Mouse (Mus musculus): ENCODE results near the gene Det1. TPM values are rescaled to one million over a fixed set of nuclear protein-coding genes. Genes with fewer than 3 reads are reported as not detected.

Det1 gene
- polyA plus RNA-seq, 1 experiment from 2014 or later, result 23.5 TPM

DNA sequence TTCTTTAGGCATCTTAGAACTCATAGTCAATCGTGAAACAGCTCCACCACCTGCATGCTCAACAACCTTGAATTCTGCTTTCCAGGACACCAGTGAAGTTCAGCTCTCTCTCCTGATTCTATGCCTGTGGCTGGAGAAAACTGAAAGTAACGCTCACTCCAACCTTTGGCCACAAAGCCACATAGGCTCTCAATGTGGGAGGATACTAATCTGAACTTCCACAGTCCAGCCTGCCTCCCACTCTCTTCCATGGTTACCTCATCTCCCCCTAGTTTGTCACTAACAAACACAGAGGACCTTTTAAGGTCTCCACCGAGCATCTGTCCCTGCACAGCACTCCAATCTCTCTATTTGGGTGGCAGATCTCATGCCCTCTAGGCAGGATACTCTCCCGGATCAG, 11.4 kb downstream of the Det1 start:
- ATAC-seq (ENCODE audit: insufficient number of reproducible peaks, low FRiP score, low TSS enrichment, low read depth), result no peak
- WGBS, result 79% methylated on average over 4 of the region's 4 CpGs
- Histone ChIP-seq H3K27me3 (ENCODE audit: control insufficient read depth, insufficient read depth, low read length) (no peaks in the 10 kb centered on the region), H3K27ac (replicated peaks; ENCODE audit: low read depth, low read length) (no peak overlapping the region), H3K4me3 (ENCODE audit: low read depth, low read length) (no peak overlapping the region), H3K4me1 (ENCODE audit: control insufficient read depth, insufficient read depth, low read length) (no peaks in the 10 kb centered on the region), H3K36me3 (ENCODE audit: control insufficient read depth, insufficient read depth, low read length) (peaks cover 2% of the 10 kb centered on the region; the same call in 1 of the 2 replicates), H3K4me2 (ENCODE audit: low read depth, severe bottlenecking) (no peak overlapping the region), H3K9ac (ENCODE audit: low read length) (no peak overlapping the region), H3K9me3 (ENCODE audit: control insufficient read depth, low read length) (no peaks in the 10 kb centered on the region)
- no peak for DNase-seq (ENCODE audit: low spot score)

DNA sequence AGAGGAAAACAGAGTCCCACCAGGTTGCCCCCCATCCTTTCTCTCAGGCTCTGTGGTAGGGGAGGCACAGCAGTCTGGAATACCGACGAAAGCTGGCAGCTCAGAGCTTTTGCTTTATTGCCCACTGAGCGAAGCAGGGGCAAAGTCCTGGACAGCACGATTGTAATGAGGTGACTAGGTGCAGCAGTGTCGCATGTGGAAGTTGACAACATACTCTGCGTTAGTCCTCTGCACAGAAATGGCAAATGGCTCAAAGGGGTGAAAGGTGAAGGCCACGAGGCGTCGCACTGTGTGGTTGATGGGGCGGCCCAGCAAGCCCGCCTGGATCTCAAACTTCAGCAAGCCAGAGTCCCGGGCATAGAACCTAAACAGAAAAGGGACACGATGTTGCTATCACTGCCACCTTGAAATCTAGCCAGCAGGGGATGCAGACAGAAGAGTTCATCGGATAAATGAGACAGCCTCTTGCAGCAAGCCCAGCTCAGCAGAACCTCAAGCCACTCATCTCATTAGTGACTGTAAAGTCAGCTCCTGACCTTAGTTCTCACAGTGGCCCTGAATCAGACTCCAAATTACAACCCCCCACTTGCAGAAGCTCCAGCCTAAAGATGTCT, 19.2 kb downstream of the Det1 start:
- no peak overlapping the region for H3K9ac ChIP-seq (ENCODE audit: low read length)
- no peak overlapping the region for H3K27ac ChIP-seq (replicated peaks; ENCODE audit: low read depth, low read length)
- no peaks in the 10 kb centered on the region for H3K9me3 ChIP-seq (ENCODE audit: control insufficient read depth, low read length)
- DNase-seq (ENCODE audit: low spot score) (no peak), ATAC-seq (ENCODE audit: insufficient number of reproducible peaks, low FRiP score, low TSS enrichment, low read depth) (no peak)
- H3K4me2 ChIP-seq (ENCODE audit: low read depth, severe bottlenecking), result no peak overlapping the region
- H3K4me3 ChIP-seq (ENCODE audit: low read depth, low read length), result no peak overlapping the region
- H3K27me3 ChIP-seq (ENCODE audit: control insufficient read depth, insufficient read depth, low read length), result no peaks in the 10 kb centered on the region
- WGBS, result 67% methylated on average over 14 of the region's 14 CpGs
- H3K4me1 ChIP-seq (ENCODE audit: control insufficient read depth, insufficient read depth, low read length), result no peaks in the 10 kb centered on the region
- H3K36me3 ChIP-seq (ENCODE audit: control insufficient read depth, insufficient read depth, low read length), result peaks cover 3% of the 10 kb centered on the region; the same call in 1 of the 2 replicates

DNA sequence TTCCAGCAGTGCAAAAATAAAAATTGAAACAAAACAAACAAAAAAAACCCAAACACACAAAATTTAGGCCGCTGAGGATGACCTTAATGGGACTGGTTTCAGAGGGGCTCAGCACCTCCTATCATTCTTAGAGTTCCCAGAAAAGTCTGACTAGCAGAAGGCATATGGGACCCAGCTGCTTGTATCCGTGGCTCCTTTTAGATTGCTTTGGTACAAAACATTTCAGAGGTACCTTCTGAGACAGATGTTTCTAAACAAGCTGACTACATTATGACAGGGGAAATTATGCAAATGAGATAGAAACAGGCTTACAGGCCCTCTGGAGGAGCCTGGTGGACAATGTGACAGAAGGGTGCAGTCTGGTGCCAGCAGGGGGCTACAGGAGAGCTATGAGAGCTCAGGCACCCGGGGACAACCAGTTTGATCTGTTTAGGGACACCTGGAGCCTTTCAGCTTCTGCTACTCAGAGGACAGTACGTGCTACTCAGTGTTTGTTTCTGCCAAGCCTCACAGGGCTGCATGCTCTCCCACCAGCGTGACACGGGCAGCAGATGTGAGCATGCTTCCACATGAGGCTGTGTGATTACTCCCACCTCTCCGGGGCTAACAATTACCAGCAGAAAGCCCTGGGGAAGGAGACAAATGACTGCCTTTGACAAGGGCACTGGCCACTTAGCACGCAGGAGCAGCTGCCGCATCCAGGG, 20.2 kb downstream of the Det1 start:
- H3K27ac ChIP-seq (replicated peaks; ENCODE audit: low read depth, low read length), result no peak overlapping the region
- no peaks in the 10 kb centered on the region for H3K9me3 ChIP-seq (ENCODE audit: control insufficient read depth, low read length)
- H3K4me3 ChIP-seq (ENCODE audit: low read depth, low read length), result no peak overlapping the region
- no peaks in the 10 kb centered on the region for H3K27me3 ChIP-seq (ENCODE audit: control insufficient read depth, insufficient read depth, low read length)
- peaks cover 3% of the 10 kb centered on the region; the same call in 1 of the 2 replicates for H3K36me3 ChIP-seq (ENCODE audit: control insufficient read depth, insufficient read depth, low read length)
- ATAC-seq (ENCODE audit: insufficient number of reproducible peaks, low FRiP score, low TSS enrichment, low read depth) (no peak), DNase-seq (ENCODE audit: low spot score) (no peak)
- H3K4me2 ChIP-seq (ENCODE audit: low read depth, severe bottlenecking), result no peak overlapping the region
- 33% methylated on average over 9 of the region's 9 CpGs for WGBS
- no peak overlapping the region for H3K9ac ChIP-seq (ENCODE audit: low read length)
- H3K4me1 ChIP-seq (ENCODE audit: control insufficient read depth, insufficient read depth, low read length), result no peaks in the 10 kb centered on the region

GRCm38 (mm10) chr7:78818336-78818735, 28.7 kb downstream of the Det1 start:
- no peak for DNase-seq (ENCODE audit: low spot score)
- 82% methylated on average over 12 of the region's 12 CpGs for WGBS
- Histone ChIP-seq H3K4me1 (ENCODE audit: control insufficient read depth, insufficient read depth, low read length) (no peaks in the 10 kb centered on the region), H3K27me3 (ENCODE audit: control insufficient read depth, insufficient read depth, low read length) (no peaks in the 10 kb centered on the region), H3K9ac (ENCODE audit: low read length) (no peak overlapping the region), H3K36me3 (ENCODE audit: control insufficient read depth, insufficient read depth, low read length) (no peaks in the 10 kb centered on the region), H3K27ac (replicated peaks; ENCODE audit: low read depth, low read length) (no peak overlapping the region), H3K4me2 (ENCODE audit: low read depth, severe bottlenecking) (no peak overlapping the region), H3K4me3 (ENCODE audit: low read depth, low read length) (no peak overlapping the region), H3K9me3 (ENCODE audit: control insufficient read depth, low read length) (no peaks in the 10 kb centered on the region)
- no peak for ATAC-seq (ENCODE audit: insufficient number of reproducible peaks, low FRiP score, low TSS enrichment, low read depth)

GRCm38 (mm10) chr7:78814766-78815165, 32.3 kb downstream of the Det1 start:
- no peak overlapping the region for H3K9ac ChIP-seq (ENCODE audit: low read length)
- ATAC-seq (ENCODE audit: insufficient number of reproducible peaks, low FRiP score, low TSS enrichment, low read depth), result no peak
- no peaks in the 10 kb centered on the region for H3K9me3 ChIP-seq (ENCODE audit: control insufficient read depth, low read length)
- no peaks in the 10 kb centered on the region for H3K4me1 ChIP-seq (ENCODE audit: control insufficient read depth, insufficient read depth, low read length)
- DNase-seq (ENCODE audit: low spot score), result no peak
- H3K36me3 ChIP-seq (ENCODE audit: control insufficient read depth, insufficient read depth, low read length), result no peaks in the 10 kb centered on the region
- H3K27ac ChIP-seq (replicated peaks; ENCODE audit: low read depth, low read length), result no peak overlapping the region
- no peak overlapping the region for H3K4me2 ChIP-seq (ENCODE audit: low read depth, severe bottlenecking)
- no peaks in the 10 kb centered on the region for H3K27me3 ChIP-seq (ENCODE audit: control insufficient read depth, insufficient read depth, low read length)
- H3K4me3 ChIP-seq (ENCODE audit: low read depth, low read length), result no peak overlapping the region

DNA sequence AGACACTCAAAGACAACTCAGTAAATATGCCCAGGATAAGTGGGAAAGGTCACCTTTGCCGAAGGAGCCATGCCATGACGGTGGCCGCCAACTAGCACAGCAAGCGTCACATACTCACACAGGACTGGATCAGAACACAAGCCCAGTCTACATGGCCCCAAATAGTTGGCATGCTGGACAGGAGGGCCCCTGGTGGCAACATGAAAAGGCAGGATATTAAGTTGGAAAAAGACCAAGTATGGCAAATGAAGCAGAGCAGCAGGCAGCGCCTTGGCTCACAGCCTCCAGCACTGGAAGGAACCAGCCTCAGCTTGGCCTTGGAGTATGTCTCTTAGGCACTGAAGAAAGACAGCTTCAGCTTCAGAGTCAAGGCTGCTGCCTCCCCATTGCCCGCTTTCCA, 33.3 kb downstream of the Det1 start:
- WGBS, result 90% methylated on average over 6 of the region's 6 CpGs
- H3K9me3 ChIP-seq (ENCODE audit: control insufficient read depth, low read length), result no peaks in the 10 kb centered on the region
- ATAC-seq (ENCODE audit: insufficient number of reproducible peaks, low FRiP score, low TSS enrichment, low read depth), result no peak
- no peaks in the 10 kb centered on the region for H3K27me3 ChIP-seq (ENCODE audit: control insufficient read depth, insufficient read depth, low read length)
- H3K36me3 ChIP-seq (ENCODE audit: control insufficient read depth, insufficient read depth, low read length), result no peaks in the 10 kb centered on the region
- no peaks in the 10 kb centered on the region for H3K4me1 ChIP-seq (ENCODE audit: control insufficient read depth, insufficient read depth, low read length)
- no peak overlapping the region for H3K4me2 ChIP-seq (ENCODE audit: low read depth, severe bottlenecking)
- no peak overlapping the region for H3K9ac ChIP-seq (ENCODE audit: low read length)
- no peak for DNase-seq (ENCODE audit: low spot score)
- H3K4me3 ChIP-seq (ENCODE audit: low read depth, low read length), result no peak overlapping the region
- no peak overlapping the region for H3K27ac ChIP-seq (replicated peaks; ENCODE audit: low read depth, low read length)

DNA sequence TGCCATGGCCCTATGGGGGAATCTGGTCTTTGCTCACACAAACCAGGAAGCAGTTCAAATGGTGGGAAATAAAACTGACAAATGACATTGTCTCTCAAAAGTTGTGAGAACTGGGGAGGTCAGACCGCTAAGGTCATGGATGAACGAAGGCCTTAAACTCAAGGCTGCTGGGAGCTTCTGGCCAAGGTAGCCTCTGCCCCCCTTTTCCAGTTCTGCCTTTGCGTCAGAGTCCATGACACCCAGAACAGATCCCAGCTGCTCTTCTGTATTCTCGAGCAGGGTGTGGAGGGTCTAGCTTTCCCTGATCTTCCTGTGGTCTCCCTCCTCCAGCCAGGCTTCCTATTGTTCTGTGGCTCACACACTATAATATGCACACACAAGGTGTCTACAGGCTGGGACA, 39.9 kb downstream of the Det1 start:
- Histone ChIP-seq H3K9ac (ENCODE audit: low read length) (no peak overlapping the region), H3K36me3 (ENCODE audit: control insufficient read depth, insufficient read depth, low read length) (no peaks in the 10 kb centered on the region), H3K4me2 (ENCODE audit: low read depth, severe bottlenecking) (no peak overlapping the region), H3K4me1 (ENCODE audit: control insufficient read depth, insufficient read depth, low read length) (no peaks in the 10 kb centered on the region), H3K4me3 (ENCODE audit: low read depth, low read length) (no peak overlapping the region), H3K9me3 (ENCODE audit: control insufficient read depth, low read length) (no peaks in the 10 kb centered on the region), H3K27me3 (ENCODE audit: control insufficient read depth, insufficient read depth, low read length) (no peaks in the 10 kb centered on the region), H3K27ac (replicated peaks; ENCODE audit: low read depth, low read length) (no peak overlapping the region)
- WGBS, result 89% methylated on average over 4 of the region's 4 CpGs
- DNase-seq (ENCODE audit: low spot score) (no peak), ATAC-seq (ENCODE audit: insufficient number of reproducible peaks, low FRiP score, low TSS enrichment, low read depth) (no peak)

DNA sequence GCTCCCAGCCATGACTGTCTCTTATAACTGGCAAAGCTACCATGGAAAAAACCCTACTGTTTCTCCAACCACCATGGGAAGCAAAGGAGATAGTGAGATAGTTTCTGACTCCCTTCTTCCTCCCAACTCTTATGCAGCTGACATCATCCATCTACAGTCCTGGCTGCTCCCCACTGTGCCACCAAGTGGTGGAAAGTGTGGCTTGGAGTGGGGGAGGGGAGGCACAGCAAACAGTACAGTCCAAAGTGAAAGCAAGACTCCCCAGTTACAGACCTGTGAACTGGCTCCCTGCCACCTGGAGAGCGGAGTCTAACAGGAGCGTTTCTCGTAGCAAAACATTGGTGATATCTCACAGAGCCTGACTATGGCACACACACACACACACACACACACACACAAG, 43.2 kb downstream of the Det1 start:
- DNase-seq (ENCODE audit: low spot score), result no peak

More for the DNA sequence above, 43.2 kb downstream of the Det1 start:
- Histone ChIP-seq H3K9me3 (ENCODE audit: control insufficient read depth, low read length) (no peaks in the 10 kb centered on the region), H3K27ac (replicated peaks; ENCODE audit: low read depth, low read length) (no peak overlapping the region), H3K36me3 (ENCODE audit: control insufficient read depth, insufficient read depth, low read length) (no peaks in the 10 kb centered on the region), H3K9ac (ENCODE audit: low read length) (no peak overlapping the region), H3K27me3 (ENCODE audit: control insufficient read depth, insufficient read depth, low read length) (no peaks in the 10 kb centered on the region), H3K4me1 (ENCODE audit: control insufficient read depth, insufficient read depth, low read length) (no peaks in the 10 kb centered on the region), H3K4me2 (ENCODE audit: low read depth, severe bottlenecking) (no peak overlapping the region), H3K4me3 (ENCODE audit: low read depth, low read length) (no peak overlapping the region)
- no peak for ATAC-seq (ENCODE audit: insufficient number of reproducible peaks, low FRiP score, low TSS enrichment, low read depth)
- 86% methylated on average over 3 of the region's 3 CpGs for WGBS

Measured in limb, embryonic 11.5 days (tissue).